Mouse (Mus musculus) heart, embryonic 11.5 days (tissue): Measurements from ENCODE around the gene Olr1. TPM values are rescaled to one million over a fixed set of nuclear protein-coding genes. Genes with fewer than 3 reads are reported as not detected.

ENCODE experiments used
- ATAC-seq: fragments of 200-750 bp; cut with Nextera tagmentation; replicated peaks from 2 replicates; pipeline ENCODE4 v1.8.0; 2017; ENCODE audit warnings: moderate library complexity; ENCODE audit not compliant: insufficient number of reproducible peaks, low FRiP score, low TSS enrichment
- H3K27ac ChIP-seq: fragments of 300-500 bp; sonication (generic); 2 replicates; pipeline ENCODE4 v1.5.1; 2014; ENCODE audit warnings: mild to moderate bottlenecking, low read depth, low read length
- H3K27me3 ChIP-seq: fragments of 300-500 bp; sonication (generic); 2 replicates; pipeline ENCODE4 v1.6.1; 2014; ENCODE audit warnings: mild to moderate bottlenecking, low read length, mixed read lengths; ENCODE audit not compliant: control insufficient read depth, insufficient read depth
- H3K36me3 ChIP-seq: fragments of 300-500 bp; sonication (generic); 2 replicates; pipeline ENCODE4 v1.6.1; 2014; ENCODE audit warnings: mild to moderate bottlenecking, low read length, moderate library complexity, mixed read lengths; ENCODE audit not compliant: control insufficient read depth, insufficient read depth
- H3K4me1 ChIP-seq: fragments of 300-500 bp; sonication (generic); 2 replicates; pipeline ENCODE4 v1.6.1; 2014; ENCODE audit warnings: low read length; ENCODE audit not compliant: control insufficient read depth, insufficient read depth
- H3K4me2 ChIP-seq: fragments of 300-500 bp; sonication (generic); 2 replicates; pipeline ENCODE4 v1.6.1; 2014; ENCODE audit warnings: mild to moderate bottlenecking, moderate library complexity
- H3K4me3 ChIP-seq: fragments of 300-500 bp; sonication (generic); 2 replicates; pipeline ENCODE4 v1.5.1; 2014; ENCODE audit warnings: low read depth, low read length
- H3K9ac ChIP-seq: fragments of 300-500 bp; sonication (generic); 2 replicates; pipeline ENCODE4 v1.6.1; 2014; ENCODE audit warnings: mild to moderate bottlenecking, low read depth, low read length, moderate library complexity
- H3K9me3 ChIP-seq: fragments of 300-500 bp; sonication (generic); replicated peaks from 2 replicates; pipeline ENCODE4 v1.6.1; 2016; ENCODE audit warnings: low read length; ENCODE audit not compliant: control insufficient read depth
- WGBS: fragments of 180-500 bp; shearing (Covaris S2); extraction: QIAGEN DNeasy Blood & Tissue Kit; methylation state at CpG from one replicate; pipeline ENCODE4 v1.1.7; 2014; ENCODE audit not compliant: insufficient replicate concordance; 5-methylcytosine and 5-hydroxymethylcytosine counted together
- polyA plus RNA-seq: library from polyadenylated mRNA; unstranded; fragments of >200 nt; fragmentation: Nextera tagmentation; extraction: Ambion mirVana; gene quantifications from 2 replicates; pipeline ENCODE4 v1.2.1, GENCODE M21; 2014

The Olr1 gene
- polyA plus RNA-seq, 1 experiment from 2014 or later, result 0.26 TPM

DNA sequence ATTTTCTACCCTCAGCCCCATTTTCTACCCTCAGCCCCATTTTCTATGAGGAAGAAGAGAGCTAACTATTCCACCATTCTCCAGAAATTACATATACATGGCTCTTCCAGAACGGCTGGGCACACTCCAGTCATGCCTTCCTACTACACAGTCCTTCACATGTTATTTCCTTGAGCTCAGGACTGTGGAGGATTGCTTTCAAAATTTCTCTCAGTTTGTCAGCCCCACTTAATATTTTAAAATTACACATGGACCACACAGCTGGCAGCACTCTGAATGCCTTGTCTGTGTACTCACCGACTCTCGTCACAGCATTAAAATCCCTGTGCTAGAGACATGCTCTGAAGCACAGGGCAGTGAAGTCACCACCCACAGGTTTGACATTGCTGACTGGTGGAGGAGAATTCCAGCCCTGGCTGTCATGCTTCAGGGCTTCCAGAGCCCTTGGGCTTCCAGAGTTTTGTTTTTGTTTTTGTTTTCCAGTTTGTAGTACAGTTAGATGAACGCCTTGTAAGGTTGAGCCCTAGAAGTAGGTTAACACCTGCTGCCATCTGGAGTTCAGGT is 27.7 kb upstream of the Olr1 start:
- no peak for ATAC-seq
- Histone ChIP-seq H3K36me3 (peaks cover 6% of the 10 kb centered on the region), H3K9ac (no peak overlapping the region), H3K27ac (no peak overlapping the region), H3K4me2 (peak overlapping the region; percentile 90), H3K4me1 (peaks cover 14% of the 10 kb centered on the region), H3K9me3 (no peaks in the 10 kb centered on the region), H3K4me3 (peak overlapping the region; percentile 87), H3K27me3 (no peaks in the 10 kb centered on the region)
- 61% methylated on average over 4 of the region's 4 CpGs for WGBS

DNA sequence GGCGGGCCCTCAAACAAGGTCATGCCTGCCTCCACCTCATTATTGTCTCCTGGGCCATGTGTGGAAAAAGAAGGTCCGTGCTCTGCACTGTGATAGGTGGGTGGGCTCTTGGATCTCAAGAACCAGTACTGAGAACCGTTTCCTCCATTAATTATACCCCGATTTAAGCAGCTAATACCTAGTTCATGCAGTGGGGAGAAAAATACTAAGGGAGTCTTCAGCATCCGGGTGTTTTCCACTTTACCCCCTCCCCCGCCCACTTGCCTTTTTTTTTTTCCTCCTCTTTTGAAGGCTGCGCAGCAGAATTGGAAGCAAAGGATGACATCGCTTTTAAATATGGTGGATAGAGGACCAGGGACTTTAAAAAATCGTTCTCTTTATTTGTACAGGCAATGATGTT is 27.1 kb upstream of the Olr1 start:
- Histone ChIP-seq H3K4me2 (peak overlapping the region; percentile 90), H3K4me3 (peak overlapping the region; percentile 87), H3K27me3 (no peaks in the 10 kb centered on the region), H3K9me3 (no peaks in the 10 kb centered on the region), H3K27ac (no peak overlapping the region), H3K36me3 (peaks cover 2% of the 10 kb centered on the region; the same call in 1 of the 2 replicates), H3K4me1 (peaks cover 14% of the 10 kb centered on the region), H3K9ac (peak overlapping the region; percentile 84)
- 21% methylated on average over 9 of the region's 9 CpGs for WGBS
- ATAC-seq, result peak; percentile 27; the same call in 1 of the 2 replicates

- Histone ChIP-seq H3K4me1 (peaks cover 14% of the 10 kb centered on the region), H3K9ac (peak within 1 kb of the TSS; percentile 84), H3K4me3 (peak within 1 kb of the TSS; percentile 87), H3K36me3 (no peaks in the 10 kb centered on the region), H3K4me2 (peak within 1 kb of the TSS; percentile 90), H3K9me3 (no peaks in the 10 kb centered on the region), H3K27me3 (no peaks in the 10 kb centered on the region), H3K27ac (peak within 1 kb of the TSS; percentile 62)
- ATAC-seq, result peak; percentile 80
- WGBS, result under 1% methylated on average over 55 of the region's 55 CpGs
Observed at GRCm38 (mm10) chr6:129532942-129533860, 26.2 kb upstream of the Olr1 start, which contains the start of gene Gabarapl1. Gabarapl1 (plus strand) TSS chr6:129533160.

- H3K27ac ChIP-seq, result no peak overlapping the region; the same call in 1 of the 2 replicates
- WGBS, result 31% methylated on average over 7 of the region's 7 CpGs
- no peaks in the 10 kb centered on the region for H3K9me3 ChIP-seq
- peak overlapping the region; percentile 87 for H3K4me3 ChIP-seq
- H3K4me2 ChIP-seq, result peak overlapping the region; percentile 90
- H3K9ac ChIP-seq, result peak overlapping the region; percentile 84; the same call in 1 of the 2 replicates
- peak; percentile 25; the same call in 1 of the 2 replicates for ATAC-seq
- no peaks in the 10 kb centered on the region for H3K36me3 ChIP-seq
- no peaks in the 10 kb centered on the region for H3K27me3 ChIP-seq
- peaks cover 14% of the 10 kb centered on the region for H3K4me1 ChIP-seq
Observed at GRCm38 (mm10) chr6:129532556-129532941, 25.6 kb upstream of the Olr1 start.

DNA sequence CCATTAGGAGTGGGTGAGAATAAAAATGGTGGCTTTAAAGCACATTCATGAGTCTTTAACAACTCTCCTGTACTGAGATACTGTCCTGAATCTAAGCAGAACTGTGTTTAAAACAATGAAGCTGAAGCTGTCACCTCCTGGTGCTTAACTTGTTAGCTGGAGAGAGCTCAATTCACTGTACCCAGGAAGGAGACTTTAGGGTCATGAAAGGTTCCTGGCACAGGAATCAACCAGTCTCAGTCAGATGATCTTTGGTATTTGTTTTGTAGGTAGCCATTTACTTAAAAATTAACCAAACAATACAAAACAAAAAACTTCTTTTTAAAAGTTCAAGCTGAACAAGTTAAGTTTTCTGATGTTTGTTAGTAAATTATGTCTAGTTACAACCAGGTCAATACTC is 23.3 kb upstream of the Olr1 start:
- no peak overlapping the region for H3K27ac ChIP-seq
- H3K9me3 ChIP-seq, result no peaks in the 10 kb centered on the region
- H3K9ac ChIP-seq, result no peak overlapping the region
- ATAC-seq, result no peak
- no peak overlapping the region for H3K4me3 ChIP-seq
- H3K4me1 ChIP-seq, result peaks cover 9% of the 10 kb centered on the region
- H3K4me2 ChIP-seq, result no peak overlapping the region
- no peaks in the 10 kb centered on the region for H3K27me3 ChIP-seq
- no peaks in the 10 kb centered on the region for H3K36me3 ChIP-seq

- H3K4me2 ChIP-seq, result no peak overlapping the region
- no peak overlapping the region for H3K9ac ChIP-seq
- peaks cover 3% of the 10 kb centered on the region; the same call in 1 of the 2 replicates for H3K4me1 ChIP-seq
- no peaks in the 10 kb centered on the region for H3K9me3 ChIP-seq
- no peak overlapping the region for H3K27ac ChIP-seq
- H3K27me3 ChIP-seq, result no peaks in the 10 kb centered on the region
- H3K36me3 ChIP-seq, result no peaks in the 10 kb centered on the region
- no peak for ATAC-seq
- H3K4me3 ChIP-seq, result no peak overlapping the region
- 83% methylated on average over 1 of the region's 1 CpGs for WGBS
Observed at GRCm38 (mm10) chr6:129529605-129530004, 22.6 kb upstream of the Olr1 start.

DNA sequence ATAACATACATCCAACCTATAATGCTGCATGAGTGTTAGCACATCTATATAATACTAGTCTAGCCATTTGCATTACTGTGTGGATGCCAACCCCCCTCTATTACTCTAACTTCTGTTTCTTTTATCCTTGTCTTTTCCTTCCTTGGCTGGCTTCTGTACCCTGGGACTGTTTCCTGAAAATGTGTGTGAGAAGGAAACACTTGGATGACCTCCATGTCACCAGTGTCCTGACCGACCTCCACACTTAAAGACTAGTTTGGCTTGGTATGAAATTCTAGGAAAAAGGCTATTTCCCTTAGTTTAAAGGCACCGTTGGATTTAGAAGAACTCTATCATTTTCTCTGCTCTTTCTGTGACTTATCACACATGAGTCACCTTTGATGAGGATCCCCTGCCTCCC is 20.5 kb upstream of the Olr1 start:
- no peak for ATAC-seq
- H3K4me3 ChIP-seq, result no peak overlapping the region
- H3K4me1 ChIP-seq, result no peaks in the 10 kb centered on the region
- H3K36me3 ChIP-seq, result no peaks in the 10 kb centered on the region
- no peak overlapping the region for H3K27ac ChIP-seq
- H3K4me2 ChIP-seq, result no peak overlapping the region
- H3K27me3 ChIP-seq, result no peaks in the 10 kb centered on the region
- no peak overlapping the region for H3K9ac ChIP-seq
- 66% methylated on average over 2 of the region's 2 CpGs for WGBS
- no peaks in the 10 kb centered on the region for H3K9me3 ChIP-seq

DNA sequence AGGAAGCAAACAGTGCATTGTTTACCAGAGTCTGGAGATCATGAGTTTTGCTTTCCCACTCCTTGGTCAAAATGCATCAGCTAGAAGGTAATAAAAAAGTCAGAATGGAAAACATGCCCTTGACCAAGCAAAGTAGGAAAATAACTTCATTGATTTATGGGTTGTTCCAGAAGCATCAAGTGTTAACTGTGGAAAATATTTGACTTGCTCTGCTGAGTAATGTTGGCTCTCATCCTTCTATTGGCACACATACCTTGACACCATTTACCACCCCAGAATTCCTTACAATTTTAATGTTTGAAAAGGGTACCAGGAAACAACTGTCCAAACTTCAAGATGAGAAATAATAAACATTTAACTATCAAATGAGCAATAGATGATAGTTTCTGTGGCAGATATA is 19.1 kb upstream of the Olr1 start:
- Histone ChIP-seq H3K4me3 (no peak overlapping the region), H3K9ac (no peak overlapping the region), H3K27me3 (no peaks in the 10 kb centered on the region), H3K9me3 (no peaks in the 10 kb centered on the region), H3K36me3 (no peaks in the 10 kb centered on the region), H3K4me2 (no peak overlapping the region), H3K27ac (no peak overlapping the region), H3K4me1 (no peaks in the 10 kb centered on the region)
- ATAC-seq, result no peak
